Mouse (Mus musculus) G1E-ER4 (cell line): ENCODE measurements around the gene Ube2g2. TPM values are rescaled to one million over a fixed set of nuclear protein-coding genes. Genes with fewer than 3 reads are reported as not detected.

Experiments
- GATA1 ChIP-seq: IDR thresholded peaks from one replicate; pipeline ENCODE4 v1.8.0; 2012; ENCODE audit warnings: low read length, inconsistent platforms
- polyA plus RNA-seq: library from polyadenylated mRNA; stranded (reverse); fragments of >175 nt; gene quantifications from 2 replicates; pipeline ENCODE4 v1.2.3, GENCODE M21; 2012

The Ube2g2 gene
- polyA plus RNA-seq, result 30.8 and 39.8 TPM in 2 replicates

DNA sequence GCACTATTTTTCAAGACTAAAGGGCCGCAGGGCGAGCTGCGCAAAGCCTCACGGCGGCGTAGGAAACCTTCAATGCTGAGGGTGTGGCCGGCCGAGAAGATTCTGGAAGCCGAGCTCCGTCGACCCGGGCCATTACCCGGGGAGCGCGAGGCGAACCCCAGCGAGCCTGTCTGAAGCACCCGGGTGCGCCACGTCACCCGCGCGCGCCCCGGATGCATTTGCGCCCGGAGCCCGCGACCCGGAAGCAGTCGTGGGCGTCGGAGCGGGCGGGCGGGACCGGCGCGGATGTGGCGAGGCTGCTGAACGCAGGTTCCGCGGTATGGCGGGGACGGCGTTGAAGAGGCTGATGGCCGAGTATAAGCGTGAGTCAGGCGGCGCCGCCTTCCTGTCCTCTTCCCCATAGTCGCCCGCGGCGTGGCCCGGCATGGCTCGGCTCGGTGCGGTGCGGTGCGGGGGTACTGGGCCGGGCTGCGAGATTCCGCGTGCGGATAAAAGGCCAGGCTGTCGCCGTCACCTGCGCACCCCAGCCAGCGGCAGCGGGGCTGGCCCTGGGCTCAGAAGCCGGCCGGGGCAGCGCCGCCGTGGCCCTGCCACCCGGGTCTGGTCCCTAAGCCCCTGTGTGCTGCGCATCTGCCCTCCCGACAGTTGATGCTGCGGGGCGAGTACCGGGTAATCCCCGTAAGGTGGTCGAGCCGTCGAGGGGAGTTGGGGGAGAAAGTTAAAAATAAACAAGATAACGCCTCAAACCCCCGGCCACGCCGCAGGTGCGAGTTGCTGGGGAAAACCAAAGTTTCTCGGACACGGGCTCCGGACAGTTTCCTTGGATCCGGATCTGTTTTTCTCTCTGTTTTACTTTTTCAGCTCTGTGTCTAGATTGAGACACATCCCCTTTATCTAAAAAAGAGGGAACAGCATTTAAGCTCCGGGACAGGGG lies at the start of gene Ube2g2:
Ube2g2 (plus strand) TSS at position 221 of the 934 bp plus-strand sequence.
- TF ChIP-seq GATA1, result no peak

DNA sequence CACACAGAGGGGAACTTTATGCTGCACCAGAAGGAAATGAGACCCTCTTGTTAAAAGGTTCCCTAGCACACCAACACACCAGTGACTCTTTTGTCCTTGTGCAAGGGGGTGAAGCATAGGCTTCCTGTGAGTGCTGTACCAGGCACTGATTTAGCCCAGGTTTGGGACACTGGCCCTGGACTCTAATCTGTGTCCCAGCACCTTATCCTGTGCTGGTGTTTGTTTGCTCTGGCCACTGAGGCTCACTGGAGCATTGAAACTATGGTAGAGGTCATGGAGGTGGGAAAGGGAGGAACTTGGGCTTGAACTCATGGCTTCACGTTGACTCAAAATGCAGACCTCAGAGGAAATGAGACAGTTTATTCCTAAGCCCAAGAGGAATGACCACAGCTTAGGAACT lies 48.9 kb upstream of the Ube2g2 start:
- TF ChIP-seq GATA1, result no peak

DNA sequence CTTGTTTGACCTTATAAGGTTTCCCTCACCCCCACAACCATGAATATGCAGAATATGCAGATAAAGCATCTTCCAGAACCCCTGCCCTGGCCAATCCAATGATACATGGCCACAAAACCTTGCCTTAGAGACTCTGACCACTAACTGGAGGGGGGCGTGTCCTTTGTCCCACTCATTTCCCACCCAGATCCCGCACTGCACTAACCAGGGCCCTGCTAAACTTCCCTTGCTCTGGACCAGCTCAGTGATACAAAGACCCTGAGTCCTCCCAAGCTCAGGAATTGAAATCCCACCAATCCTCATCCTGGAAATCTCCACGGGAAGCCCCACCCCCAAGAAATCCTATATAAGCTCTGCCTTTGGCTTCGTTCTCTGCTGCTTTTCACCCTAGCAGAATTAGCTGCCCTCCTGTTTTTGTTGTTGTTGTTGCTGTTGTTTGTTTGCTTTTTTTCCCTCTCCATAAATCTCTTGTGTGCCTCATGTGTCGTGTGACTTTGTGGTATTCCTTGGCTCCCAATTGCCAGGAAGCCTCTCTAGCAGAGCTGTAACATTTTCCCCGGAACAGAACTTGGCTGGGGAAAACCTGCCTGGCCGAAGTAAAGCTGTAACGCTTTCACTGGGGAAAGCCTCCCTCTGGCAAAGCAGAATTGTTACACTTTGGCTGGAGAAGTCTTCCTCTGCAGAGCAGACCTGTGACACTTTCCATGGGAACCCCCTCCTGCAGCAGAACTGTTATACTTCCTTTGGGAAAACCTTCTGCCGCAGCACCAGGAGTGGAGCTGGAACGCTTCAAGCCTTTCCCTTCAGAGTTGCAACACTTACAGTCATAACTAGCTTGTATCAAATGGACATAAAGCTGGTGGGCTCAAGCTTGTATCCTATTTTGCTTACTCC lies 41.8 kb upstream of the Ube2g2 start:
- TF ChIP-seq GATA1, result no peak

DNA sequence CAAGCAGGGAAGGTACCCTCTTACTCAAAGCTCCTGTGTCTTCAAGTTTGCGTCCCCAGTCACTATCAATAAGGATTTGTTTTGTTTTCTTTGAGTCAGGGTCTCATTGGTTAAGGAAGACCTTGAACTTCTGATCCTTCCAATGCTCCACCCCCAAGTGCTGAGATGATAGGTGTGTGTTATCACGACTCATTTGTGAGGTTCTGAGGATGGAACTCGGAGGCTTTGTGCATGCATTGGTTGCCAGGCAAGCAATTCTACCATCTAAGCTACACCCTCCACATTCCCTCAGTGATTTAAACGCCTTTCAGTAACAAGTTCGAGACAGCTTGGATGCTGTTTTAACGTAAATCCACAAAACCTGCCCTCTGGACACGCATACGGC lies 41.1 kb upstream of the Ube2g2 start:
- TF ChIP-seq GATA1, result no peak

DNA sequence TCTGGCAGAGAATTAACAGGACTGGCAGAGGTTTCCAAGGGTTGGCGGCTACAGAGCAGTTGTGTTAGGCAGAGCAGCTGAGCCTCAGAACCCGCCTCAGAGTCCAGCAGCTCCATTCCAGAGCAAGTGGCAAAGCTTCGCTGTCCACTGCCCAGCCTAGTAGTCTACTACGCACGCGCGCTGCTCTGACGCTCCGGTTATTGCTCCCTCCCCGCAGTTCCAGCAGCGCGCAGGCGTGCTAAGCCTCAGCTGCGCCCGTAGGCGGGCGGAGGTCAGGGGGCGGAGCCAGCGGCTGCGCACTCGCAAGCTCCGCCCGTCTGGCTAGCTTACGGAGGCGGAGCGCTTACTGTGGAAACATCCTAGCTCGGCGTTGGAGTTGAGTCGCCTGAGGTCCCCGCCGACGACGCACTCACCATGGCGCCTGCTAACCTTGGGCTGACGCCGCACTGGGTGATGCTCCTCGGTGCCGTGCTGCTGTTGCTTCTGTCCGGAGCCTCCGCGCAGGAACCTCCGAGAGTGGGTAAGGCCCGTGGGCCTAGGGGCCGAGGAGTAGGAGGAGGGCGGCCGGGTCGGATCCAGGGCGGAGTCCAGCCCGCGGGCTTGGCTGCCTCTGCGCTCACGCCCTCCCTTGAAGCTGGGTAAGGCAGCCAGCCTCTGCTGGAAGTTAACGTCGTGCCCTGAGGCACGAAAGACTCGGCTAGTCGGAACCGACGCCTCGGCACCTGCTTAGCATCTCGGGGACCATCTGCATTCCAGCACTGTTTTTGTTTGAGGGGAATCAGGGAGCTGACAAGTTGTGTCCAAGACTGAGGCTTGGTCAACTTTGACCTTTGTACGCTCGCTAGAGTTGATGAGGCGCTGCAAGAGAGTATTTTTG lies 40.4 kb upstream of the Ube2g2 start, which contains the start of gene Pttg1ip:
Pttg1ip (plus strand) TSS at position 313 of the 877 bp plus-strand sequence.
- no peak for TF ChIP-seq GATA1

DNA sequence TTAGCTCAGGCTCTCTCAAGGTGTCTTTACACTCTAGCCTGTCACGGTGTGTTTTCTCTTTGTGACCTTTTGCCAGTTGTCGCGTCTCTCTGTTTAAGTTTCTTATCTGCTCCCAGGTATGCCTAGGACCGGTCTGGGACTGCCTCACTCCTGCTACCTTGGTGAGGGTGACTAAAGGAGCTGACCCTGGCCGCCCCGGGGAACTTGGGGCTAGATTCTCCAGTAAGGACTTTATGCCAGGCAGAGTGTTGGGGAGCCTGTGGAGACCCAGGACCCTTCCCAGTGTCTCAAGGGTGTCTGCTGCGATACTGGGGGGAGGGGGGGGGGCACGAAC lies 39.8 kb upstream of the Ube2g2 start:
- no peak for TF ChIP-seq GATA1

DNA sequence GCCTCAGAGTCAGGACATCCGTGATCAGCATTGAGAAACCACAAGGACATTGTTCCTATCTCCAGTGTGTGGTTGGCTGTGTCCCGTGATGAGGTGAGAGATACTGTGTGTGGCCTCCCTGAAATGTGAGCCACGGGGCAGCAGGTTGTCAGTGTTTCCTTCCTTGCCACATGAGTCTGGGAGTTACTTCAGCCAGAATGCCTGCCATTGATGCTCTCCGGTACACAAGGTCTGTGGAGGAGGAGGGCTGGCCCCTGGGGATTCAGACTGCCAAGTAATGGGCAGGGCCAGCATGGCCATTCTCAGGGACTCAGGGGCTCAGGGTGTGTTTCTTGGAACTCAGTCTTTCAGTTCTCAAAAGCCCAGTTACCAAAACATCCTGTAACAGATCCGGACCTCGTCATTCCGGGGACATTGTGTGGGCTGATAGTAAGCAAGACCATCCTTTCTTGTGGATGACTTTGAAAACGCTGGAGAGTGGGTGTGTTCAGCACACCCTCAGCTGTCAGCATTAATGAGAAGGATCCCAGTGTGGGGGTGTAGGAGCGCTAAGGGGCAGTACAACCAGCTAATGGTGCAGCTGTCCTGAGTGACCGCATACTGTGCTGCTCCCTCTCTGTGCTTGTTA lies 38.2 kb upstream of the Ube2g2 start:
- peak; percentile 87 for TF ChIP-seq GATA1

DNA sequence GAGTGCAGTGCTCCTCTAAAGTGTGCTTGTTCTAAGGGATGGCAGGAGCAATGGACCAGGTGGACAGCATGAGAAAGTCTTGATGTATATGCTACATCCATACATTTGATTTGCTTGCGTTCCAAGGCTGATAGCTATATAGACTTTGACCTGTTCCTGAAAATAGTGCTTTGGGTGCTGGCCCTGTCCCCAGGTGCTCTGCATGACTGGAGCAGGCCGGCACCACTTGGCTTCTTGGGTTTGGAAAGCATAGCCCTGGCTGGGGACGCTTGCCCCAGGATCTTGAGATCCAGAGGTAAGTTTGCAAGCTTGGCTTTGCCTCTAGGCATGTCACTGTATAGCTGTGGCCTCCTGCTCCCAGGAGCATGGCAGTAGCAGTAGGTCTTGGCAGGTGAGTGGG lies 35.4 kb upstream of the Ube2g2 start:
- TF ChIP-seq GATA1, result no peak

DNA sequence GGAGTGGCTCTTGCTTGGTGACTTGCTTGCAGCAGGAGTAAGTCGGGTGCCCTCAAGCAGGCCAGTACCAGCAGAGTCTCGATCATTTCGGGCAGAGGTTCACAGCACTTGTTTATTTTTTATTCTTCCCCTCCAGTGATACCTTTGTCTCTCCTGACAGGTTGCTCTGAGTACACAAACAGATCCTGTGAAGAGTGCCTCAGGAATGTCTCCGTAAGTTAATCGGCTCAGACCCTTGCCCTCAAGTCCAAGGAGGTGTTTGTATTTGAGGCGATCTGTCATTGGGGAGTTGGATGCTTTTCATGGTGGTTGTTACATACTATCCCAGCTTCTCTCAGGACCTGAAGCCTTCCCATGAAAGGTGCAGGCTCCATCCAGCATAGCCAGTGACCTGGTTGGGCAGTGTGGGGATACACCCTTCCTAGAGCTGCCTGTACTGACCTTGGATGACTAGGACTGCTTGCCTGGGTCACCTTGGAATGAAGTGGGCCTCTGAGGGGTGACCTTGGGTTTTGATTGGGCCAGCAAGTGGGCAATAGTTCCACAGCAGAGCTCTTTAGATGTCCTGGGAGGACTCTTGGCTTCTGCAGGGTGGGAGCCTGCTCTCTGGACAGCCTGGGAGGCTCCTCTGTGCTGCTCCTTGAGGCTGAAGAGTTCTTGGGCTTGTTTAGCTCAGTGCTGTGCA lies 34.8 kb upstream of the Ube2g2 start:
- TF ChIP-seq GATA1, result no peak

DNA sequence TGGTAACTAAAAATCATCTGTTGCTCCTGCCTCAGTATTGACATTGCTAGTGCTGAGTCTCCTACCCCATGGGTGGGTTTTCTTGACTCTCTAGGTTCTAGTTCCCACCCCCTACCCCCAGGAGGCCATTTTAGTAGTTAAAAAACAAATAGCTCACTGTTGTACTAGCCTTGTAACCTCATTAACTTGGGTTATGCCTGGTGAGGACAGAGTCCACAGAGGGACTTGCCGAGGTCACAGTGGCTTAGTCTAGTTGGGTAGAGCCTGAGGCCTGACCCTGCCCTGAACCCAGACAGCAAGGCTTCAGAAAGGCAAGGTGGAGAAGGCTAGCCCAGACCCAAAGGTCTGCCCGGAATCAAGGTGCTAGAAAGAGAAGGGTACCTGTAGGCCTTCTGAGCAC lies 34.0 kb upstream of the Ube2g2 start:
- TF ChIP-seq GATA1, result no peak

DNA sequence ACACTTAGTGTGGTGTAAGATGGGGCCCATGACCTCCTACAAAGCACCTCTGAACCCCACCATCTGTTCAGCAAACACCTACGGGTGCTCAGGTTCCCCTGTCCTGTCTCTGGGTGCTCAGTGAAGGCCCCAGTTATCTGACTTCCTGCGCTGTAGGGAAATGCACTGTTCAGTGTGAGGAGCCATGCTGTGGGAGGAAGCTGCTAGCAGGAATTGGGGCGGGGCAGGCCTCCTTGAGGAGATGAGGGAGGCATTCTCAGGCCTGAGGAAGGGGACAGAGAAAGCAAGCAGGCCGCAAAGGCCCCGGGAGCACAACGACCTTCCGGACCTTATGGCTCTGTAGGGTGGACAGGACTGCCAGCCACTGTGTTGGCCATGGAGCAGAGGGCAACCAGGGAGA lies 33.0 kb upstream of the Ube2g2 start:
- TF ChIP-seq GATA1, result no peak

DNA sequence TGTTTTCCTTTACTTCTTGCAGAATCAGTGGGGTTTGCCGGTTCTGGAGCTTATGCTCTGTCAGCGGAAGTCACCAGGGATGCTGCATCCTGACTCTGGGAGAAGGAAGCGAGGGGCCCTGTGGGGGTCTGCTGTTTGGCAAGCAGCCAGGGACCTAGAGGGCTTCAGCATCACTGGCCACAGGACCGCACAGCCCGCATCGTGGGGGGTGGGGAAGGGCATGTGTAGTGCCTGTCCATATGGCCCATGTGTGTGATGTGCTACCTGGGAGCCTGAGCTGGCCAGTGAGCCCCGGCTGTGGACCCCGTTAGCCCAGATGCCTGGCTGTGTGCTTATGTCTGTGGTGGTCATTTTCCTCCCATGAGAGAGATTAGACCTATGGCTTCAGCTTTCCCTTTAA lies 32.3 kb upstream of the Ube2g2 start:
- TF ChIP-seq GATA1, result no peak

DNA sequence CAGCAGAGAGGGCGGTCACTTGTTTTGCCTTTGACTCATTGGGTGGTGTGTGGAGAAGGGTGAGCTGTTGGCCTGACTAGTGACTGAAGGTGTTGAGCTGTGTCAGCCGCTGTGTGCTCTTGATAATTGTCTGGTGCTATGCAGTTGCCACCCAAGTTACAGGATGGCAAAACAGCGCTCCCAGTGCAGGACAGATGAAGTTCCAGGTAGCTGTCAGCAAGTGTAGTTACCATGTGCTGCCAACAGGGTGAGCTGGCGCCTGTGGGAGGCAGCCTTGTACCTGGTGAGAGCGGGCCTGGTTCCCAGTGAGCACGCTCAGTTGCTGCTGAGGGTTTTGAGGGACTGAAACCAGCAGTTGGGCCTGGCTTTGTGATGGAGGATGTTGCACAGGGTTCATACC lies 31.3 kb upstream of the Ube2g2 start:
- TF ChIP-seq GATA1, result no peak

DNA sequence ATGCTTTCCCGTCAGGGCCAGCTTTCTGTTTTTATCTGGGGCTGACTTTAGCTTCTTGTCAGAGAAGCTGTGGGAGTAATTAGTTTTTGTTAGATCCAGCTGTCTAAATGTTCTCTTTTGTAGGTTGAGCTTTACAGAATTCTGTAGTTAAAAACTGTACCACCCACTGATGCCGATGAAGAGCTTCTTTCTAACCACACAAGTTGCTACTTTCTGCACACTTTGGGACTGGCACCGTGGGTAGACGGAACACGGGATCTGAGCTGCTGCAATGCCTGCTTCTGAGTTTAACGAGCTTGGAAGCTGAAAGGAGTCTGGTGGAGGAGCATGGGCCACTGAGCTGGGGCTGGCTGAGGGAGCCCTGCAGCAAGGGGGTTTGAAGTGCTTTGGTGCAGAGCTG lies 30.5 kb upstream of the Ube2g2 start:
- TF ChIP-seq GATA1, result no peak

DNA sequence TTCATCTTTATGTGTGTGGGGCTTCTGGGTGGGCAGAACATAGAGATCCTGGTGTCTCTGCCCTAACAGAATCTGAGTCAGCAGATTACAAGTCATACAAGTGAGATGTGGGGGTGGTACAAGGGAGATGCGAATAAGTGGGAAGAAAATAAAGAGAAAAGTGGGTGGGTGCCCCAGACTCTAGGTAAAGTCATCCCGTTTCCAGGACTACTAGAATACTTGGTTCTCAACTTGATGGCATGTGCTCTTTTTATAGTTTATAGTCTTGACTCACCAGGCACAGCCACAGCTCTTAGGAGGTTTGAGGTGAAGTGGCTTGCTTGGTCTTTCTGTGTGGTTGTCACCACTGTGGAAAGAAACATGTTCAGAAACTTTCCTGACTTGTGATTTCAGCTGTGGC lies 26.0 kb upstream of the Ube2g2 start:
- TF ChIP-seq GATA1, result no peak
